Mouse (Mus musculus) kidney, adult 8-10 months (tissue): ENCODE results near the gene Ppp1r10.

ENCODE experiments used
- DNase-seq, 2 experiments: peaks; one replicate each; pipeline ENCODE4 v3.0.0; 2022

Gene Ppp1r10

GRCm38 (mm10) chr17:35916297-35917142 lies at the start of gene Ppp1r10, which contains the start of gene Mrps18b:
Gene Ppp1r10, plus strand, starts transcription at chr17:35916434.
Gene Mrps18b, minus strand, starts transcription at chr17:35916389.
- DNase-seq: peak; percentile 99 to 100

GRCm38 (mm10) chr17:35866911-35867890 lies 49.0 kb upstream of the Ppp1r10 start:
- DNase-seq: peak in 1 of 2 experiments; percentile 41

DNA sequence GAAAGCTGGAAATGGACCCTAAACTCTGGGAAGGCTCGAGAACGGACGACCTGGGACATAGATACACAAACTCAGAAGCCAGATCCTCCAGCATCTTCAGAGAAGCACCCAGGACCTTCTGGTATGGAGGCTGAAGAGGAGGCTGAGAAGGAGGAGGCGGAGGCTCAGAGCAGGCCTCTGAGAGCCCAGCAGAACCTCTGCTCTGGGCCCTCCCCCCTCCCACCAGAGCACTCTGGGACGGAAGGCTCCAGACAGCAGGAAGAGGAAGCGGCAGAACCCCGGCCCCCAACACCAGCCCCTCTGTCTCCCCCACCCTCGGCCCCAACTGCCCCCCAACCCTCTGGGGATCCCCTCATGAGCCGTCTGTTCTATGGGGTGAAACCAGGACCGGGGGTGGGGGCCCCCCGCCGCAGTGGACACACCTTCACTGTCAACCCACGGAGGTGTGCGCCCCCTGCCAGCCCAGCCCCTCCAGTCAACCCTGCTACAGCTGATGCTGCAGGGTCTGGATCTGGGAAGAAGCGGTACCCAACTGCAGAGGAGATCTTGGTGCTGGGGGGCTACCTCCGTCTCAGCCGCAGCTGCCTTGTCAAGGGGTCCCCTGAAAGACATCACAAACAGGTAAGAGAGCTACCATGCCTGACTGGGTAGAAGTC lies 47.9 kb upstream of the Ppp1r10 start:
- DNase-seq: no peak

DNA sequence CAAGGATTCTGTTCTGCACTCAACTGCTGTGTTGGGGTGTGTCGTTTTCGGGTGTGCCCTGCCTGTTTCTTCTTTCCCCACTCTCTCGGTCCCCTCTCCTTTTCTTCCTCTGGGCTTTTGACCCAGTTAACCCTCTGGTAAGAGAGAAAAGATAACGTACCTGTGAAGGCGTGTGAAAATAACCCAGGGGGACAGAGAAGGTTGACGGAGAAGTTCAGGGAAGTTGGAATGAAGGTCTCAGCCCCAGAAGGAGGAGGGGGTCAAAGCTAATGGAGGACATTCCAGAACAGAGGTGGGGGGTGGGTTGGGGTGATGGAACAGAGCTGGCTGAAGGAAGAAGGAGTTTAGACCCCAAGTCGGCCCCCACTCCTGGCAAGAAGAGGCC lies 47.3 kb upstream of the Ppp1r10 start:
- no peak for DNase-seq

DNA sequence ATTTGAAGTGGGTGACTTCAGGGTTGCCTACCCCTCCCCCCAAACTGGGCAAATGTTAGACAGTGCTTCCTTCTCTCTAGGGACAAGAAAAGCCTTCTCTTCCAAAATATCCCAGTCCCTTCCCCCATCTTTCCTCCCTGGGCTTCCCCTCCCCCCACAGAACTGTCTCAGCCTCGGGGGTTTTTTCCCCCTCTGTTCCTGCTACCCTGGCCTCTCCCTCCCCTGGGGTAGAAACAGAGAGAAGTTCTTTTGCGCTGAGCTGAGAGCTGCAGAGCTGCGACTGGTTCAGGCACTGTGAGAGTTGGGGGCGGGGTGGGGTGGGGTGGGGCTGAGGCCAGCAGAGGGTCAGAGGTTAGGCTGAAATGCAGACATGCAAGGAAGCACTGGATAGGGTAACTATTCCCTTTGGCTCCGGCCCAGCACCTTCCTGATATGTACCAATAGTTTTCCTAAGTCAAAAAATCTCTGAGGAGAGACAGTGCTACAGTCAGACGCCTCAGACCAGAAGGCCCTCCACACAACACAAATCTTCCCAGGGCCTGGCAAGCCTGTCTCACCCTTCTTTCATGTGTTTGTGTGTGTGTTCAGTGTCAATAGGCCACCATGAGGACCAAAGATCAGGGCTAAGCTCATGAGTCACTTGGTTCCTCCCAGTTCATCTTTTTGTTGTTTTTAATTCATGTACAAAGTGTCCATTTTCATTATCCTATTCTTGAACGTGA lies 46.7 kb upstream of the Ppp1r10 start:
- DNase-seq: peak in 1 of 2 experiments; percentile 36

GRCm38 (mm10) chr17:35870151-35870883 lies 45.9 kb upstream of the Ppp1r10 start:
- peak; percentile 57 to 60 for DNase-seq

DNA sequence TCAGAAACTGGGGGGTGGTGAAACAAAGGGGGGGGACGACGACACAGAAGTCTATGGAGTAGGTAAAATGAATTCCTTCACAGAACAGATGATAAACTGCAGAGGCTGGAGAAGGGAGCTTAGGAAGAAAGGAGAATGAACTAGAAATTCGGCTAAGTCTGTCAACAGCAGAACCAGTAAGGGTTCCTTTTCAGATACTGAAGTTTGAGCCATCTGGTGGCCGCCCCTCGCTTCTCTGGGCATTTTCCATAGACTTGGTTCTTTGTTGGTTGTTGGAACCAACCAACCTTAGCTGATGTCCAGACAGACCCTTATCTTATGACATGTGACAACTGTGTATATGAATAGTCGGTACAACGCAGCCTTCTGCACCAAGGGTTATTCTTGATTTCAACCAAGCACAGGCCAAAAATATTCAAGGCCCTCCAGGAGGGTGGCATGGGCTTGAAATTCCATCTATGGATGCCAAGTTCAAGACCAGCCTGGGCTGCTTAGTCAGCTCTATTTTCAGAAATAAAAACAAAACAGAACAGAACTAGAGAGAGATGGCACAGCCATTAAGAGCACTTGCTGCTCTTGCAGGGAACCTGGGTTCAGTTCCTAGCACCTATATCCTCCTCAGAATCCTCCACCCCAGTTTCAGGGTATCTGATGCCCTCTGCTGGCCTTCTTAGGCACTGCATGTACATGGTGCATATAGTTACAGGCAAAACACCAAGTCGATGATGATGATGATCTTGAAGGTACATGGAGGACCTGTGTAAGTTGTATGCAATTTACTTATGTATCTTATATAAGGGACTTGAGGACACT lies 45.1 kb upstream of the Ppp1r10 start:
- DNase-seq: no peak

DNA sequence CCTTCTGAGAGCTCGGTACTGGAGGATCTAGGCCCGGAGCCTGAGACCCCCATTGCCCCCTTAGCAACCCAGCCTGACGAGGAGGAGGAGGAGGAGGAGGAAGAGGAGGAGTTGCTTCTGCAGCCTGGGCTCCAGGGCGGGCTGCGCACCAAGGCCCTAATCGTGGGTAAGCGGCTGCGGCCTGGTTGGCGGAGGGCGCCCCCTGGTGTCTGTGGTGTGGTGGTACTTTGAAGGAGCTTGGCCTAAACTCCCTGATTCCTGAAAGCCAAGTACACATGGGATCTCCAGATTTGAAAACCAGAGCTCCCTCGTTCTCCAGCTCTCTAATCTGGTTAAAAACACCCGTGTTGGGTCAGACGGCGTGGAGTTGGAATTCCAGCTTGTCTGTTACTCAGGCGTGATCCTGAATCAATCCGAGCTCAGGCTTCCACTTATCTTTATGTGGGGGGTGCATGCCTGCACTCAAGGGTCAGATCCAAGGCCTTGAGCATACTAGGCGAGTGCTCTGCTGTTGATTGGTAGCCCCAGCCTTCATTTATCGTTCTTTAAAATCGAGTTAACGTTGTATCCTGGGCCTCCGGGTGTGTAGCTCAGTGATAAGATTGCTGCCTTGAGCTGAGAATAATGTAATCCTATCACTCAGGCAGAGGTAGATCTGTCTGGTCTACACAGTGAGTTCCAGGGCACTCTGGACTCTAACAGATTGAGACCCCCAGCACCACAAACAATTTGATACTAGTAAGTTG lies 42.3 kb upstream of the Ppp1r10 start:
- peak; percentile 76 to 85 for DNase-seq

DNA sequence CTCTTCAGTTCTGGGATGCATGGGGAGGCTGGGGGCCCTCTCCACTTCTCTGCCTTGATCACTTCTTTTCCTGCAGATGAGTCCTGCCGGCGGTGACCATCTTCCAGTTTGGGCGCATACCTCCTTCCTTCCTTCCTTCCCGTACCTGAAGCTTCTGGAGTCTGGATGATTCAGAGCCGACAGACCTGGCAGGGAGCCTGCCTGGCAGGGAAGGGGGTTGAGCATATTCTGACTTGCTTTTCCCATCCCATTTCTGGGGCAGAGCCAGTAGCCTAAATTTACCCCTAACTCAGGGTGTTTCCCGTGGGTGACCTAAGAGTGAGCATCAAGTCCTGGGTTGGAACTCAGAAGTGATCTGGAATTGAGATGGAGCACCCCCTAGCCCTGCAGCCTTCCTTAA lies 41.5 kb upstream of the Ppp1r10 start:
- DNase-seq: peak; percentile 39 to 52

DNA sequence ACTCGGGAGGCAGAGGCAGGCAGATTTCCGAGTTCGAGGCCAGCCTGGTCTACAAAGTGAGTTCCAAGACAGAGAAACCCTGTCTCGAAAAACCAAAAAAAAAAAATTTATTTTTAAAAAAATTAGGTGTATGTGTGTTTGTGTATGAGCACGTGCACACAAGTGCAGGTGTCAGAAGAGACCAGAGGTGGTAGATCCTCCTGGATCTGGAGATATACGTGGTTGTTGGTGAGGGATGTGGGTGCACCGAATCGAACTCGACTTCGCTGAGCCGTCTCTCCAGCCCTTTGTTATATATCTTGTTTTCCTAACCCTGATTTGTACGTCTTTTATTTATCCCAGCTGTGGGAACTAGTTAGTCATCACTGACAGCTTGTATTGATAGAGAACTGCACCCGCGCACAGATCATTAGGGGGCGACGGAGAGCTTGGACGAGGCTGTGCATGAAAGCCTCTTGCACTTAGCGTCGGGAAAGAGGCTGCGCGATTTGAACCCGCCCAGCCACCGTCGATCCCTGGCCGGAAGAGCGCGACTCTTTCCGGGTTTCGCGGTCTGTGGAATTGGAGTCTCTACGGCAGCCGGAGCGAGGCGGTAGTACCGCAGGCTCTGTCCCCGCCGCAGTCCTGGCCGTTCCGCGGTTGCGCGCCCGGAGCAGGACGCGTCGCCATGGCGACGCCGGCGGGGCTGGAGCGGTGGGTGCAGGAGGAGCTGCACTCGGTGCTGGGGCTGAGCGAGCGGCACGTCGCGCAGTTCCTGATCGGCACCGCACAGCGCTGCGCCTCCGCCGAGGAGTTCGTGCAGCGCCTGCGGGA lies 36.8 kb upstream of the Ppp1r10 start, which contains the start of gene Dhx16:
TSS of gene Dhx16 (plus strand) at position 575 of the 813 bp plus-strand sequence.
- peak; percentile 94 to 96 for DNase-seq

- no peak for DNase-seq
Measured at GRCm38 (mm10) chr17:35882924-35883323, 33.3 kb upstream of the Ppp1r10 start.

- no peak for DNase-seq
Measured at GRCm38 (mm10) chr17:35883777-35884176, 32.5 kb upstream of the Ppp1r10 start.

DNA sequence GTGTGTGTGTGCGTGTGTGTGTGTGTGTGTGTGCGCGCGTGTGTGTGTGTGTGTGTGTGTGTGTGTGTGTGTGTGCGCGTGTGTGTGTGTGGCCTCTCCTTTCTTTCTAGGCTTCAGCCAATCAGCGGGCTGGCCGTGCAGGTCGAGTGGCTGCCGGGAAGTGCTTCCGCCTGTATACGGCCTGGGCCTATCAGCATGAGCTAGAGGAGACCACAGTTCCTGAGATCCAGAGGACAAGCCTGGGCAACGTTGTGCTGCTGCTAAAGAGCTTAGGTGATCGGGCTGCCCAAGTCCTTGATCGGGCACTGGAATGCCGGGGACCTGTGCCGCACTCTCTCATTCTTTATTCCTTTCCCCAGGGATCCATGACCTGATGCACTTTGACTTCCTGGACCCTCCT lies 28.5 kb upstream of the Ppp1r10 start:
- no peak for DNase-seq

DNA sequence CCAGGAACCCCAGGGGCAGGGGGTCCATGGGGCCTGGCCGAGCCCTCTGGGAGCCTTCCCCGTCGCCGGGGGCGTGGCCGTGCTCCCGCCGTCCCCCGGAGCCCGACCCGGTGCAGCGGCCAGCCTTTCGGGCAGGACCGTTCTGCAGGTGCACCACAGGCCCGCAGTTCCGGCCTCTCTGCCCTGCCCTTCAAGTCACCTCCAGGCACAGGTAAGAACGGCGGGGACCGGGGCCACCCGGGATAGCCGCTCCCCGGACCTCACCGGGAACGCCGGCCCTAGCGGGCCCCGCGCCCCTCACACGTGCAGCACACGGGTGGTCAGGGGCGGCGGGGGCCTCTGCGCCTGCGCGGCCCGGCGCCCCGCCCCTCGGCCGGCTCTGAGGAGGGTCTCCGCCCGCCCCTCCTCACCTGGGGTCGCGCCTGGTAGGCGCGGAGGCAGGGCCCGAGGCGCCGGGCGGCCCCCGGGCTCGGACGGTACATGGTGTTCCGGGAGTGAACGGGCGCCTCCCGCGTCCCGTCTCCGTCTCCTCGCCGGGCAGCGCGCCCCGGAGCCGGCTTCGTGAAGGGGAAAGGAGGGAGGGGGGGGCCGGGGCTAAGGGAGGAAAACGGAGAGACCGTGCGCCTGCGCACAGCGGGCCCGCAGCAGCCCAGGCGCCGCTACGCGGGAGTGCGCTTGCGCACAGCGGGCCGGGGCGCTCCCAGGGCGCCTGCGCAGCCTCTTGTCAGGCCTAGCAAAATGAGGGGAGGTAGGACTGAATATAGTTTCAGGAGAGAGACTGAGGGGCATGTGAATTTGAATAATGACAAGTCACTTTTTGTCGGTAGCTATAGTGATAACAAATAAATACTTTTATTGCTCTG lies 19.2 kb upstream of the Ppp1r10 start, which contains the start of gene 2310061I04Rik:
TSS of gene 2310061I04Rik (minus strand) at position 651 of the 863 bp plus-strand sequence.
- peak; percentile 91 to 92 for DNase-seq

GRCm38 (mm10) chr17:35897644-35898573 lies 18.3 kb upstream of the Ppp1r10 start:
- DNase-seq: peak in 1 of 2 experiments; percentile 34

DNA sequence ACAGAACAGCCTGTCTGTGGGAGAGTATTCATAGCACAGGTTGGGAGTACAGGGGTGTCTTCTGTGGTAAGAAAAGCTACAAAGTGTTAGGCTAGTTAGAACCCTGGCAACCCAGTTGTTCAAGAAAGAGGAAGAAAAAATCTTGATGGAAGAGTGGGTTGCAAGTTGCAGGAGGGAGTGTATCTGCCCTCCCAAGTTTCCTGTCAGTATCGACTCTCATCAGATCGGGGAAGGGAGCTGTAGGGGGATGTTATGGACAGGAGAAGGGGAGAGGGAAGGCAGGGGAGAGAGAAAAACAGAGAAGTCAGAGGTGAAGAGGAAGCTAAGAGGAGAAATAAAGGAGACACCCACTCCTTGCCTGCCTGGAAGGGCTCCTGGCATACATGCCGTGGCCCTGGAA lies 15.6 kb upstream of the Ppp1r10 start:
- DNase-seq: no peak
